Mouse (Mus musculus) neural tube, embryonic 15.5 days (tissue): ENCODE measurements around the gene Gm44805. TPM values are rescaled to one million over a fixed set of nuclear protein-coding genes. Genes with fewer than 3 reads are reported as not detected.
"Not testable (repeated sequence)": the region's sequence is repeated elsewhere in the genome, so short reads cannot be mapped to it uniquely, and the experiment has no call there.

Experiments
- ATAC-seq: fragments of 200-750 bp; cut with Nextera tagmentation; 2 replicates; pipeline ENCODE4 v1.8.0; 2017; ENCODE audit warnings: mild to moderate bottlenecking, moderate TSS enrichment, moderate library complexity; ENCODE audit not compliant: low FRiP score
- H3K27ac ChIP-seq: fragments of 300-500 bp; sonication (generic); replicated peaks from 2 replicates; pipeline ENCODE4 v1.5.1; 2015; ENCODE audit warnings: mild to moderate bottlenecking, inconsistent platforms
- H3K27me3 ChIP-seq: fragments of 300-500 bp; sonication (generic); replicated peaks from 2 replicates; pipeline ENCODE4 v1.6.1; 2015; ENCODE audit warnings: inconsistent platforms
- H3K36me3 ChIP-seq: fragments of 300-500 bp; sonication (generic); 2 replicates; pipeline ENCODE4 v1.6.1; 2015; ENCODE audit warnings: inconsistent platforms
- H3K4me1 ChIP-seq: fragments of 300-500 bp; sonication (generic); 2 replicates; pipeline ENCODE4 v1.6.1; 2015; ENCODE audit warnings: inconsistent platforms
- H3K4me2 ChIP-seq: fragments of 300-500 bp; sonication (generic); 2 replicates; pipeline ENCODE4 v1.6.1; 2015; ENCODE audit warnings: inconsistent platforms, mild to moderate bottlenecking, moderate library complexity
- H3K4me3 ChIP-seq: fragments of 300-500 bp; sonication (generic); replicated peaks from 2 replicates; pipeline ENCODE4 v1.5.1; 2015; ENCODE audit warnings: mild to moderate bottlenecking, inconsistent platforms
- H3K9ac ChIP-seq: fragments of 300-500 bp; sonication (generic); replicated peaks from 2 replicates; pipeline ENCODE4 v1.6.1; 2015; ENCODE audit warnings: mild to moderate bottlenecking, inconsistent platforms
- H3K9me3 ChIP-seq: fragments of 300-500 bp; sonication (generic); replicated peaks from 2 replicates; pipeline ENCODE4 v1.6.1; 2016; ENCODE audit warnings: inconsistent platforms
- WGBS: fragments of 180-500 bp; shearing (Covaris S2); methylation state at CpG from one replicate; pipeline ENCODE4 v1.1.7; 2015; ENCODE audit warnings: mixed read lengths; 5-methylcytosine and 5-hydroxymethylcytosine counted together
- polyA plus RNA-seq: library from polyadenylated mRNA; unstranded; fragments of >200 nt; fragmentation: Nextera tagmentation; extraction: Ambion mirVana; gene quantifications from 2 replicates; pipeline ENCODE4 v1.2.1, GENCODE M21; 2015

The Gm44805 gene
- polyA plus RNA-seq, 1 experiment from 2014 or later, result not detected

DNA sequence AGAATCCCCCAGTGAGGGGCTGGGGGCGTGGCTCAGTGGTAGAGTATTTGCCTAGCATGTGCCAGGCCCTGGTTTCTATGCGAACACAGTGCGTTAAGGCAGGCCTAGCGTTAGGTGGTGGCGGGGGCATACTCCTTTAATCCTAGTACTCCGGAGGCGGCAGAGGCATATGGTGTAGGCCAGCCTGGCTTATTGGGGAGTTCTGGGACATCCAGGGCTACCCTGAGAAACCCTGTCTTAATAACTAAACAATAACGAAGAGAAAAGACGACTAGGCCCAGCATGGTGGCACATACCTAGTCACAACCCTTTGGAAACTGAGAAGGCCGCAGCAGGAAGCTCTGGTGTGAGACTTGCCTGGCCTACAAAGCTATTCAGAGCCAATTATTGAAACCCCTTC is 6.9 kb upstream of the Gm44805 start:
- no peak for ATAC-seq
- no peaks in the 10 kb centered on the region for H3K9me3 ChIP-seq
- no peak overlapping the region for H3K9ac ChIP-seq
- no peaks in the 10 kb centered on the region for H3K27me3 ChIP-seq
- H3K36me3 ChIP-seq, result no peaks in the 10 kb centered on the region
- peaks cover 2% of the 10 kb centered on the region; the same call in 1 of the 2 replicates for H3K4me1 ChIP-seq
- no peak overlapping the region for H3K4me2 ChIP-seq
- WGBS, result 93% methylated on average over 10 of the region's 10 CpGs
- H3K4me3 ChIP-seq, result no peak overlapping the region
- no peak overlapping the region for H3K27ac ChIP-seq

DNA sequence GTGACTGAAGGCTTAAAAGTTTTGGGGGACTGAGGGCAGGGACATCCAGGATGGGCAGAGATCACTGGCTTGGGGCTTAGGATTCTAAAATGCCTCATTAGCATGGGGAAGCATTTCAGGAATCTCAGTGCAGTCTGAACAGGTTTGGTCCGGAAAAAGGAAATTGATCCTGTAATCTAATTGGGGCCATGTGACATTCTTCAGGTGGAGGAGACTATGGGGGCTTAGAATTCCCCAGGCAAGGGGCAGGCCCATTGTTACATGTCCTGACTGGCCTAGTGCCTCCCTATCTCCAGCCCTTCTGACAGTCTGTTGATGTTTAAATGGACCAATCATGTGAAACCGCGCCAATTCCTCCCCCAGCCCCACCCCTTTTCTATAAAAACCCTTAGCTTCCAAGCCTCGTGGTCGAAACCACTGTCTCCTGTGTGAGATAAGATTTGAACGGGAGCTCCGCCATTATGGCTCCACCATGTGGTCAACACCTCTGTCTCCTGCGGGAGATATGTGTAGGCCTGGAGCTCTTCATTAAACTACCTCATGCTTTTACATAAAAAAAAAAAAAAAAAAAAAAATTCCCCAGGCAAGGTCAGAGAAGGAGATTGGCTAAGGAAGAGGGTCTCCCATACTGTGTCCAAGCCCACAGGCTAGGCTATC is 5.8 kb upstream of the Gm44805 start:
- 83% methylated on average over 8 of the region's 8 CpGs for WGBS
- not testable (repeated sequence) for H3K27me3 ChIP-seq, H3K36me3 ChIP-seq, H3K27ac ChIP-seq, H3K4me3 ChIP-seq, H3K9me3 ChIP-seq, H3K4me2 ChIP-seq, H3K9ac ChIP-seq, ATAC-seq, H3K4me1 ChIP-seq

DNA sequence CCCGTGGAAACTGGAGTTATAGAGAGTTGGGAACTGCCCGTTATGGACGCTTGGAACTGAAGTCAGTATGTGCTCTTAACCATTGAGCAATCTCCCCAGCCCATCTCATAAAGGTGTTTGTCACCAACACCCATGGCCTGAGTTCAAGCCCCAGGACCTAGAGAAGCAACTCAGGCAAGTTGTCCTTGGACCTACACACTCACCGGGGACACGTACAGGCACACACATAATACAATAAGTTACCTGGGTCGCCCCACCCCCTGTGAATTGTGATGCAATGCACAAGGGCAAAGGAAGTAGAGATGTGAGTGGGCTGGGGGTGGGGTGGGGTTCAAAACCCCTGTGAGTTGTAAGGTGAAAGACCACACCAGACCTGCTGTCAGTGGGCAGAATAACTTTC is 5.3 kb upstream of the Gm44805 start:
- Histone ChIP-seq H3K27me3 (no peaks in the 10 kb centered on the region), H3K9me3 (no peaks in the 10 kb centered on the region), H3K36me3 (no peaks in the 10 kb centered on the region), H3K27ac (no peak overlapping the region), H3K9ac (no peak overlapping the region), H3K4me2 (no peak overlapping the region), H3K4me1 (no peaks in the 10 kb centered on the region), H3K4me3 (no peak overlapping the region)
- ATAC-seq, result no peak
- WGBS, result 91% methylated on average over 6 of the region's 6 CpGs

DNA sequence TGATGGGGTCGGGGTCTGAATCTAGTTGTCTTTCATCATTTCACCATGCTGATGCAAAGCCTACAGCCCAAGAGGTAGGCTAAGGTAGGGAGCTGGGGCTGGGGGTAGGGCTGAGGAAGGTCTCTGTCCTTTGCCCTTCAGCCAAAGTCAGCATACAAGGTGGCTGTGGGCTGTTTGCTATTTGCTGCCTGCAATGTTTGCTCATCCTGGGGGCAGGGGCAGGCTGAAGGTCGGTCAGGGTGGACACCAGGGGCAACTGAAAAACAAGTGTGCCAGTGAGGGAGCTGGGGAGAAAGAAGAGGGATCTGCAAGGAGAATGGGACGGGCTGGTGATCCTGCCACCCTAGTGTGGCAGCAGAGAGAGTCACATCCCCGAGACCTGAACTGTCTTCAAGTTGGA is 4.2 kb upstream of the Gm44805 start:
- no peaks in the 10 kb centered on the region for H3K27me3 ChIP-seq
- 79% methylated on average over 4 of the region's 4 CpGs for WGBS
- no peak overlapping the region for H3K4me2 ChIP-seq
- no peaks in the 10 kb centered on the region for H3K36me3 ChIP-seq
- ATAC-seq, result no peak
- no peak overlapping the region for H3K9ac ChIP-seq
- H3K9me3 ChIP-seq, result no peaks in the 10 kb centered on the region
- H3K4me1 ChIP-seq, result no peaks in the 10 kb centered on the region
- no peak overlapping the region for H3K4me3 ChIP-seq
- no peak overlapping the region for H3K27ac ChIP-seq

DNA sequence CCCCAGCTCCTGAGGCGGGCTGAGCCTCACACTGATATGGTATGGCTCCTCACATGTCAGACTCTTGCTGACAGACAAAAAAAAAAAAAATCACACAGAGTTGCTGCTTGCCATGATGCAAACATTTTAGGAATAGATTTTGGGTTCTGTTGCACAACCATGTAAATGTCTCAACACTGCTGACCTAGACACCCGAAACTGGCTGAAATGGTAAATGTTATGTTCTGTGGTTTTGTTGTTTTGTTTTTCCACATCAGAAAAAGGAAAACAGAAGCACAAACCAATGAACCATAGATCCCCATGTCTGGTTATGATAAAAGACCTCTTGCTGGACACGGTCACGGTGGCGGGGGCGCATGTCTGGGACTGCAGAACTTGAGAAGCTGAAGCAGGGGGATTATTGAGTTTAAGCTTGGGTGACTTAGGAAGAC is 2.6 kb upstream of the Gm44805 start:
- Histone ChIP-seq H3K9ac (no peak overlapping the region), H3K9me3 (no peaks in the 10 kb centered on the region), H3K4me3 (no peak overlapping the region), H3K36me3 (no peaks in the 10 kb centered on the region), H3K27me3 (no peaks in the 10 kb centered on the region), H3K4me1 (no peaks in the 10 kb centered on the region), H3K27ac (no peak overlapping the region), H3K4me2 (no peak overlapping the region)
- ATAC-seq, result no peak
- 92% methylated on average over 6 of the region's 6 CpGs for WGBS

GRCm38 (mm10) chr7:19682979-19683378 is 1.8 kb upstream of the Gm44805 start:
- H3K27ac ChIP-seq, result no peak overlapping the region
- H3K9ac ChIP-seq, result no peak overlapping the region
- H3K4me1 ChIP-seq, result no peaks in the 10 kb centered on the region
- H3K27me3 ChIP-seq, result no peaks in the 10 kb centered on the region
- H3K9me3 ChIP-seq, result no peaks in the 10 kb centered on the region
- H3K4me3 ChIP-seq, result no peak overlapping the region
- 80% methylated on average over 3 of the region's 3 CpGs for WGBS
- H3K36me3 ChIP-seq, result no peaks in the 10 kb centered on the region
- H3K4me2 ChIP-seq, result no peak overlapping the region
- ATAC-seq, result no peak

DNA sequence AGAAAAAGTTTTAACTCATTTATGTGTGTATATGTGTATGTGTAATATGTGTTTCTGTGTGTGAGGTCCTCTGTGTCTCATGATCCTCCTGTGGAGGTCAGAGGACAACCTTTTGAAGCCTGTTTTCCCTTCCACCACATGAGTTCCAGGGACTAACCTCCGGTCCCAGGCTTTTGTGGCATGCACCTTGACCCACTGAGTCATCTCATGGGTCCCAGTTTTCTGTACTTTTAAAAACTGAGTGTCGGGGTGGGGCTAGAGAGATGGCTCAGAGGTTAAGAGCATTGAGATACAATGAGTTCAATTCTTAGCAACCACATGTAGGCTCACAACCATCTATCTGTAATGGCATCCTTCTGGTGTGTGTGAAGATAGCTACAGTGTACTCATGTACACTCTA is 521 bp downstream of the Gm44805 start:
- no peaks in the 10 kb centered on the region for H3K9me3 ChIP-seq
- H3K4me3 ChIP-seq, result no peak overlapping the region
- H3K4me2 ChIP-seq, result no peak overlapping the region
- H3K27ac ChIP-seq, result no peak overlapping the region
- no peaks in the 10 kb centered on the region for H3K4me1 ChIP-seq
- H3K36me3 ChIP-seq, result no peaks in the 10 kb centered on the region
- no peaks in the 10 kb centered on the region for H3K27me3 ChIP-seq
- no peak for ATAC-seq
- H3K9ac ChIP-seq, result no peak overlapping the region
- WGBS, result 83% methylated on average over 2 of the region's 2 CpGs

DNA sequence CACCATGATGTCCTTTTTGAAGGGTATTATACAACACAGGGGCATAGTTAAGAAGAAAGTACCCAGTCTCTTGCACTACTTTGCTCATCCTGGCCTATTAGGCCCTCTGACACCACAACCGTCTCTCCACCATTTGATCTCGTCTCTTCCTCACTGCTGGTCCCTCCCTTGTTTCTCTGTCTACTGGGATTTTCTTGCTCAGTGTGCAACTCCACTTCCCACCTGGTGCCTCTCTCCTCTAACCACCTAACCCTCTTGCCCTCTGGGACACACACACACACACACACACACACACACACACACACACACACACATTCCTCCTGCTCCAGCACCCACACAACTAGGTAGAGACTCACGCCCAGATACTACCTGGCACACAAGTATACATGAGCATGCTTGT is 2.3 kb downstream of the Gm44805 start:
- Histone ChIP-seq H3K4me2 (no peak overlapping the region), H3K4me1 (no peaks in the 10 kb centered on the region)
- WGBS, result 93% methylated on average over 3 of the region's 3 CpGs

GRCm38 (mm10) chr7:19677872-19678271 is 3.4 kb downstream of the Gm44805 start, which contains the start of gene Apoc2:
Gene Apoc2, minus strand, starts transcription at chr7:19677941.
- Histone ChIP-seq H3K9ac (no peak within 1 kb of the TSS), H3K27ac (no peak within 1 kb of the TSS), H3K27me3 (no peaks in the 10 kb centered on the region), H3K9me3 (no peaks in the 10 kb centered on the region), H3K36me3 (no peaks in the 10 kb centered on the region), H3K4me2 (no peak within 1 kb of the TSS), H3K4me3 (no peak within 1 kb of the TSS), H3K4me1 (no peaks in the 10 kb centered on the region)
- ATAC-seq, result no peak
- 81% methylated on average over 8 of the region's 8 CpGs for WGBS

More for the DNA sequence above, 2.3 kb downstream of the Gm44805 start:
- no peak overlapping the region for H3K27ac ChIP-seq
- H3K27me3 ChIP-seq, result no peaks in the 10 kb centered on the region
- no peaks in the 10 kb centered on the region for H3K9me3 ChIP-seq
- H3K9ac ChIP-seq, result no peak overlapping the region
- no peak overlapping the region for H3K4me3 ChIP-seq
- ATAC-seq, result no peak
- no peaks in the 10 kb centered on the region for H3K36me3 ChIP-seq

DNA sequence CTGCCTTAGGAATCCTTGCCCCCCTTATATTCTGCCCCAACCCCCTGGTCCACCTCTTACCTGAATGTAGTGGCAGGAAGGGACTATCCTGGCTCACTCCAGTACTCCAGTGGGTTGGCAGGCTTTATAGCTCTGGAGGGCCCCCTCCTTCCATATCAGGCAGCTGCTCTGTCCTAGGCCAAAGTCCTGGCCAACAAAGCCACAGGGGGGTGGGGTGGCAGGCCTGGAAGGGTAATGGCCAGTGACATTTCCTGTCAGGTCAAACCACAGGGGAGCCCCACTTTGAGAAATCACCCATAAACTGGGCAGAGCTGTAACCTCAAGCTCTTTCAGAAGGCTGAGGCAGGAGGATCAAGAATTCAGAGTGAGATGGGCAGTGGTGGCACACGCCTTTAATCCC is 4.6 kb downstream of the Gm44805 start:
- Histone ChIP-seq H3K27me3 (no peaks in the 10 kb centered on the region), H3K27ac (no peak overlapping the region), H3K4me2 (no peak overlapping the region), H3K4me3 (no peak overlapping the region), H3K9me3 (no peaks in the 10 kb centered on the region), H3K4me1 (no peaks in the 10 kb centered on the region), H3K36me3 (no peaks in the 10 kb centered on the region), H3K9ac (no peak overlapping the region)
- 70% methylated on average over 1 of the region's 1 CpGs for WGBS
- no peak for ATAC-seq

- Histone ChIP-seq H3K27me3 (no peaks in the 10 kb centered on the region), H3K27ac (no peak overlapping the region), H3K4me3 (no peak overlapping the region), H3K36me3 (no peaks in the 10 kb centered on the region), H3K4me2 (no peak overlapping the region), H3K9ac (no peak overlapping the region), H3K9me3 (no peaks in the 10 kb centered on the region), H3K4me1 (no peaks in the 10 kb centered on the region)
- ATAC-seq, result no peak
- 86% methylated on average over 10 of the region's 10 CpGs for WGBS
Measured at GRCm38 (mm10) chr7:19675824-19676223, 5.4 kb downstream of the Gm44805 start.

DNA sequence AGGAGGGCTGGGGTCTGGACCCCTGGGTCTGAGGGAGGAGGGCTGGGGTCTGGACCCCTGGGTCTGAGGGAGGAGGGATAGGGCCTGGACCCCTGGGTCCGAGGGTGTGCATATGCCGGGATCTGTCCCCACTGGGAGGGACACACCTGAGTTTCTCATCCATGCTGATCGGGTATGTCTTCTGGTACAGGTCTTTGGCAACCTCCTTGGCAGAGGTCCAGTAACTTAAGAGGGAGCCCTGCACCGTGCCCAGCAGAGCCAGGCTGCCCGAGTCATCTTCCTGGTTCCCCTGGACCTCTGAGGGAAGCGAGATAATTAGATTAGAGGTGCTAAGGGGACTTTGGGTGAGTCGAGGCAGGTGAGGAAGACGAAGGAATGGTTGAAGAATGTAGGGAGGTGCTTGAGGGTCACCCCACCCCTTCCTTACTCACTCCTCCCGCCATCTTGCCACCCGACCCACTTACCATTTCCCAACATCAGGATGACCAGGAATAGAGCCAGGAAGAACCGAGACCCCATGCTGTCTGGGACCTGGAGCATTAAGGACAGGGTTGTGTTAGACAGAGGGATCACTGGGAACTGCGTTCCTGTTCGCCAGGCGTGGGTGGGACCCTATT is 8.0 kb downstream of the Gm44805 start:
- ATAC-seq, result no peak
- Histone ChIP-seq H3K4me2 (no peak overlapping the region), H3K4me3 (no peak overlapping the region), H3K4me1 (peaks cover 6% of the 10 kb centered on the region), H3K27ac (no peak overlapping the region), H3K9me3 (no peaks in the 10 kb centered on the region), H3K27me3 (no peaks in the 10 kb centered on the region), H3K9ac (no peak overlapping the region), H3K36me3 (no peaks in the 10 kb centered on the region)
- 72% methylated on average over 14 of the region's 14 CpGs for WGBS
